Mouse (Mus musculus) heart, postnatal 0 days (tissue): ENCODE measurements around the gene Vmn2r8.

Source experiments
- CTCF ChIP-seq: IDR thresholded peaks from 2 replicates; pipeline ENCODE4 v1.5.1; 2016; ENCODE audit warnings: antibody characterized with exemption, control low read depth, low read depth
- EP300 ChIP-seq: IDR thresholded peaks from 2 replicates; pipeline ENCODE4 v1.6.1; 2016; ENCODE audit warnings: antibody characterized with exemption, low read depth

DNA sequence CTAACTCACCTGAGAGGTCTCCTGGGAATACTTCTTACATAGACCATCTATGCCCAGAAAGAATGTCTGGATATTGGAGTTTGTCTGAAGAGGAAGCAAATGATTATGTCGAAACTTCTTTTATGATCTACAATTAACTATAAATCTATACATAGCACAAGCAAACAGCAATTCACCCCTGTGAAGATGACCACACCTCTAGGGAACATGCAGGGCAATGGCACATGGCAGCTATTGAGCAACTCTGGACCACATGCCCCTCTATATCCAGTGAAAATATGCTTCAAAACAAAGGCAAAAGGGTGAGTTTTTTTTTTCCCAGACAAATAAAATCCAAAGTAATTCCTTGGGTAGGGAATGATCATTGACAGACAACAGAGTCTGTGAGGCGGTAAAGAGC is 48.6 kb downstream of the Vmn2r8 start:
- TF ChIP-seq CTCF (no peak), EP300 (no peak)
